Mouse (Mus musculus) G1E (cell line): Measurements from ENCODE around the gene Esd. TPM values are rescaled to one million over a fixed set of nuclear protein-coding genes. Genes with fewer than 3 reads are reported as not detected.
A peak's percentile ranks its signal among the peaks of the same experiment; 100 is the strongest.

Experiments
- ATAC-seq: 2 replicates; pipeline ENCODE4 v1.8.0; 2016; ENCODE audit warnings: mild to moderate bottlenecking; ENCODE audit not compliant: insufficient number of reproducible peaks, poor library complexity, low FRiP score, severe bottlenecking; ENCODE audit errors: extremely low read depth
- DNase-seq: peaks from one replicate; pipeline ENCODE4 v3.0.0; 2012; ENCODE audit warnings: low spot score
- H3K27me3 ChIP-seq: 2 replicates; pipeline ENCODE4 v1.6.1; 2012; ENCODE audit warnings: mild to moderate bottlenecking, low read length, inconsistent platforms; ENCODE audit not compliant: insufficient read depth
- H3K36me3 ChIP-seq: replicated peaks from 2 replicates; pipeline ENCODE3; 2012; ENCODE audit warnings: mild to moderate bottlenecking, inconsistent platforms
- H3K4me1 ChIP-seq: 2 replicates; pipeline ENCODE4 v1.6.1; 2012; ENCODE audit warnings: low read depth, low read length, inconsistent platforms, mixed read lengths; ENCODE audit not compliant: insufficient read depth
- H3K4me3 ChIP-seq: 2 replicates; pipeline ENCODE4 v1.5.1; 2012; ENCODE audit warnings: low read depth, mild to moderate bottlenecking, inconsistent platforms, low read length, moderate library complexity, mixed read lengths
- H3K9me3 ChIP-seq: replicated peaks from 2 replicates; pipeline ENCODE4 v1.6.1; 2012; ENCODE audit warnings: inconsistent platforms
- CTCF ChIP-seq: IDR thresholded peaks from 2 replicates; pipeline ENCODE4 v1.5.1; 2012; ENCODE audit warnings: low read depth, low read length, inconsistent platforms, mixed read lengths
- GATA1 ChIP-seq: IDR thresholded peaks from 2 replicates; pipeline ENCODE4 v1.6.1; 2012; ENCODE audit warnings: borderline replicate concordance, low read length, inconsistent platforms, mixed read lengths
- GATA2 ChIP-seq: IDR thresholded peaks from 2 replicates; pipeline ENCODE4 v1.6.1; 2012; ENCODE audit warnings: low read depth, low read length, inconsistent platforms, borderline replicate concordance
- POLR2AphosphoS5 ChIP-seq: IDR thresholded peaks from 2 replicates; pipeline ENCODE4 v1.6.1; 2012; ENCODE audit warnings: low read depth, low read length, inconsistent platforms; ENCODE audit not compliant: insufficient replicate concordance
- TAL1 ChIP-seq: conservative IDR thresholded peaks from 2 replicates; pipeline ENCODE4 v1.6.1; 2012; ENCODE audit warnings: low read depth, low read length, inconsistent platforms, mixed read lengths
- polyA plus RNA-seq: library from polyadenylated mRNA; stranded (reverse); fragments of >175 nt; gene quantifications from 2 replicates; pipeline ENCODE4 v1.2.3, GENCODE M21; 2012
- total RNA-seq, 2 experiments: library from RNA; stranded (forward) in 1 of 2; stranded (reverse) in 1 of 2; fragments of 200-1000 nt in 1 of 2; fragments of >200 nt in 1 of 2; fragmentation: Nextera tagmentation in 1 of 2; gene quantifications; 2 replicates each; pipeline ENCODE4 v1.2.3; 2014 to 2017

The Esd gene
- total and polyA plus RNA-seq, 3 experiments, result 8.3 to 263 (median 162) TPM

DNA sequence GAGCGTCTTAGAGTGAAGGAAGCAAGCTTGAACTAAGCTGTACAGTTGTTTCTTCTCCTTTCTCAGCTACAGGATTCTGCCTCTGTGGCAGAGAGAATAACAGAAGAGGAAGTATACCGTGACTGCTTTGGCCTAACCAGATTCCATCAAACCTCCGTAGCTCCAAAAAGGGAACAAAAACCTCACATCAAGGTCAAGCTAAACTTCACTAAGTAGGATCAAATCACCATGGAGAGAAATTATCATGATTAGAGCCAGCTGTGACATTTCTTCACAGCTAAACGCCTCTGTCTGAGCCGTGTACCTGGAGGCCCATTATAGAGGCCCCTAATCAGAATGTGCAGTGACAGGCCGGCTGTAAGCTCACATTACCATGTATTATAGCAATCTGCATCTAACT is 28.2 kb upstream of the Esd start:
- TF ChIP-seq TAL1 (no peak), GATA1 (no peak), CTCF (no peak), GATA2 (no peak), POLR2AphosphoS5 (no peak)
- ATAC-seq (peak; percentile 40; the same call in 1 of the 2 replicates), DNase-seq (no peak)
- Histone ChIP-seq H3K9me3 (no peaks in the 10 kb centered on the region), H3K36me3 (no peaks in the 10 kb centered on the region), H3K27me3 (no peaks in the 10 kb centered on the region), H3K4me3 (no peak overlapping the region), H3K4me1 (peaks cover 41% of the 10 kb centered on the region)

DNA sequence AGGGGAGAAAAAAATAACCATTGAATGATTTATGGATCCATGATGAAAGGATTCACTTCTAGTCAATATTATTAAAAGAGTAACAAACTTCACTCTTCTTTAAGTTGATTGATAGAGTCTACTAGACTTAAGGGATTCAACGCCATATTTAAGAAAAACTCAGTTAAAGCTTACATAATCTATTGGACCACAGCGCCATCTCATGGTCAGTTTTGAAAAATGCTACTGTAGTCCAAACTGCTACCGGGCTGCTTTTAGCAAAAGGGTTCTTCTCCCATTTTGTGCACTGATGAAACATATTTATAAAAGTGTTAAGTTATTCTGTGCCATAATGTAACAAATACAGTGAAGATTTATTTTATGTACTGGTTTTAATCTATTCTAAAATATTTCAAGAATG is 23.0 kb upstream of the Esd start:
- Histone ChIP-seq H3K36me3 (no peaks in the 10 kb centered on the region), H3K27me3 (peaks cover 11% of the 10 kb centered on the region), H3K9me3 (no peaks in the 10 kb centered on the region), H3K4me3 (no peak overlapping the region), H3K4me1 (peaks cover 5% of the 10 kb centered on the region)
- ATAC-seq (peak; percentile 45), DNase-seq (peak; percentile 21)
- TF ChIP-seq GATA2, result no peak
- TF ChIP-seq TAL1, result no peak
- TF ChIP-seq POLR2AphosphoS5, result no peak
- no peak for TF ChIP-seq GATA1
- no peak for TF ChIP-seq CTCF

DNA sequence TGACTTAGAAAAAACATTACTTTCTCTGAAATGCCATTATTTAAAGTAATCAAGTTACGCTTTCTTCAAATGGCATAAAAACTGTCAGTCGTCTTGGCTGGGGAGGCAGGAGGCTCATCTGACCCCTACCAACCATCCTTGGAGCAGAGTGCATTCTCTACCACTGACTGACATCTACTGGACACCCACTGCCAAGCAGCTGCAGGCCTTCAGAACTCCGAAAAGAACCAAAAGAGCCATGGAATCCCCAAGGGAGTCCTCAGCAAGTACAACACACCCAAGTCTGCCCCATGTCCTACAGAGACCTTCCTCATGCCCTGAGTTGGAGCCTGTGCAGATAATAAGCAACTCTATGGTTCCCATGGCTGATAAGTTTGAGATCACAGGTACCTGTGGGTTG is 8.6 kb upstream of the Esd start:
- TF ChIP-seq GATA2, result no peak
- TF ChIP-seq GATA1, result no peak
- no peak for TF ChIP-seq CTCF
- TF ChIP-seq POLR2AphosphoS5, result no peak
- no peak for TF ChIP-seq TAL1
- H3K4me3 ChIP-seq, result no peak overlapping the region
- H3K36me3 ChIP-seq, result no peaks in the 10 kb centered on the region
- ATAC-seq (no peak), DNase-seq (no peak)
- no peaks in the 10 kb centered on the region for H3K4me1 ChIP-seq
- peaks cover 41% of the 10 kb centered on the region for H3K27me3 ChIP-seq
- H3K9me3 ChIP-seq, result no peaks in the 10 kb centered on the region

- Histone ChIP-seq H3K9me3 (no peaks in the 10 kb centered on the region), H3K4me1 (peaks cover 15% of the 10 kb centered on the region), H3K27me3 (0 out of 2 replicates have a peak, but pooled peaks cover 8% of the 10 kb centered on the region), H3K4me3 (peak overlapping the region; percentile 78), H3K36me3 (peaks cover 17% of the 10 kb centered on the region)
- TF ChIP-seq TAL1, result no peak
- no peak for TF ChIP-seq GATA1
- no peak for TF ChIP-seq POLR2AphosphoS5
- TF ChIP-seq GATA2, result no peak
- no peak for TF ChIP-seq CTCF
- no peak for DNase-seq
- ATAC-seq, result no peak; the same call in 1 of the 2 replicates
These were observed 647 bp upstream of the Esd start for GRCm38 (mm10) chr14:74731221-74732078.

DNA sequence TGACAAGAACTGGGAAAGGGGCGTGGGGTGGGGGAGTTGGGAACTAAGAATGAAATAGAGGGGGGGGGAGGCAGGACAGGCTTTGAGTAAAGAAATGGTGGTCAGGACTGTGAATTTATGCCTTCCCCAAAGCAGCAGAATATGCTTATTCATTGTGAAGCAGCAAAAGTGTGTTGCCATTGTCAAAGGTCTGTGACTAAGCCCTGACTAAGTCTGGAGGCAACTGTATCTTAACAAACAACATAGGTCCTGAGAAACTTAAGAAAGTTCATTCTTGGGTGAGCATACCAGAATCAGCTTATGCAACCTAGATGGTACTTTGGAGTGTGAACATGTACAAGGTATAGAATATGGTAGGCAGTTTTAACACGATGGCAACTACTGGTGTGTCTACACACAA is 1.3 kb downstream of the Esd start:
- Histone ChIP-seq H3K36me3 (peaks cover 35% of the 10 kb centered on the region), H3K9me3 (no peaks in the 10 kb centered on the region), H3K4me3 (no peak overlapping the region; the same call in 1 of the 2 replicates), H3K4me1 (peaks cover 18% of the 10 kb centered on the region), H3K27me3 (no peaks in the 10 kb centered on the region)
- TF ChIP-seq POLR2AphosphoS5 (no peak), GATA2 (no peak), CTCF (no peak), GATA1 (no peak), TAL1 (no peak)
- ATAC-seq, result 0 out of 2 replicates have a peak, but pooled peaks have one; percentile 10
- DNase-seq, result no peak

DNA sequence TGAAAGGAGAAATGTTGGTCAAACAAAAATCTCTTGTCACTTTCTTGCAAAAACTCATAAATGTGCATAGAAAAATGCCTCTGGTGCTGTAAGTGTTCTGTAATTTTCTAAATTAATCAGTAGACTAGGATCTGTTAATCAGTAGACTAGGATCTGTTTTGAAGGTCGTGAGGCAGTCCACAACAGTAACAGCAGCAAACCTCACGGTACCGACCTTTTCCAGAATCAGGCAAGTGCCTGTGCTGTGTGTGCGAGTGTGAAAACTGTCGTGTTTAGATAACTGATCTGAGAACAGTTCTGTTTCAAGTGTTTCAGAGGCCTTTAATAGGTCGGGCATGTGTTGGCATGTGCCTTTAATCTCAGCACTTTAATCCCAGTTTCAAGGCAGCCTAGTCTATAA is 3.4 kb downstream of the Esd start:
- peaks cover 18% of the 10 kb centered on the region for H3K4me1 ChIP-seq
- H3K9me3 ChIP-seq, result no peaks in the 10 kb centered on the region
- no peak for DNase-seq
- no peak overlapping the region for H3K4me3 ChIP-seq
- peaks cover 56% of the 10 kb centered on the region for H3K36me3 ChIP-seq
- H3K27me3 ChIP-seq, result no peaks in the 10 kb centered on the region
- TF ChIP-seq TAL1 (no peak), CTCF (no peak), GATA2 (no peak), GATA1 (no peak), POLR2AphosphoS5 (no peak)
- no peak for ATAC-seq
